8 mouse cellular contexts compared by ENCODE assay signal in genomic region chr11:5259944-5260598, GRCm38 (mm10). TPM values are rescaled to one million over a fixed set of nuclear protein-coding genes. Genes with fewer than 3 reads are reported as not detected.
DNase-seq lines count a peak whose midpoint lies in the region; ATAC-seq and TF ChIP-seq lines count a peak whose summit lies in the region.

No protein-coding gene starts in this region.

- no peak for TF ChIP-seq POLR2A in kidney, adult 2 months (IDR thresholded peaks at IDR 0.05; ENCODE audit: low read depth, low read length)

- no peak for ATAC-seq in embryonic facial prominence, embryonic 12.5 days (ENCODE audit: insufficient number of reproducible peaks, insufficient read depth, low FRiP score, low TSS enrichment)
- ATAC-seq in intestine, embryonic 14.5 days (replicated peaks; ENCODE audit: low FRiP score, low TSS enrichment, low read depth) = no peak
- ATAC-seq in neural tube, embryonic 14.5 days (ENCODE audit: low read depth) = no peak

- H3K27ac ChIP-seq in kidney, adult 2 months (ENCODE audit: insufficient read depth, low read depth, low read length) = no peak overlapping the region
- H3K27ac ChIP-seq in embryonic facial prominence, embryonic 12.5 days = no peak overlapping the region
- no peak overlapping the region for H3K27ac ChIP-seq in intestine, embryonic 14.5 days (ENCODE audit: low read depth)
- H3K27ac ChIP-seq in neural tube, embryonic 14.5 days (ENCODE audit: low read depth, low read length) = no peak overlapping the region

- H3K27me3 ChIP-seq in kidney, adult 2 months (replicated peaks; ENCODE audit: control insufficient read depth, insufficient read depth, low read length) = no peaks in the 10 kb centered on the region
- H3K27me3 ChIP-seq in embryonic facial prominence, embryonic 12.5 days = no peaks in the 10 kb centered on the region
- no peaks in the 10 kb centered on the region for H3K27me3 ChIP-seq in intestine, embryonic 14.5 days (replicated peaks; ENCODE audit: control insufficient read depth, insufficient read depth, low read length)
- no peaks in the 10 kb centered on the region for H3K27me3 ChIP-seq in neural tube, embryonic 14.5 days (ENCODE audit: control insufficient read depth, insufficient read depth, low read length)

- H3K36me3 ChIP-seq in kidney, adult 2 months (ENCODE audit: control insufficient read depth, insufficient read depth, low read length) = no peaks in the 10 kb centered on the region
- H3K36me3 ChIP-seq in embryonic facial prominence, embryonic 12.5 days = no peaks in the 10 kb centered on the region
- H3K36me3 ChIP-seq in intestine, embryonic 14.5 days (ENCODE audit: control insufficient read depth, insufficient read depth, low read length) = no peaks in the 10 kb centered on the region
- no peaks in the 10 kb centered on the region for H3K36me3 ChIP-seq in neural tube, embryonic 14.5 days (ENCODE audit: control insufficient read depth, insufficient read depth, low read length)

- no peaks in the 10 kb centered on the region for H3K9me3 ChIP-seq in embryonic facial prominence, embryonic 12.5 days
- no peaks in the 10 kb centered on the region for H3K9me3 ChIP-seq in intestine, embryonic 14.5 days (ENCODE audit: control insufficient read depth, low read length)
- H3K9me3 ChIP-seq in neural tube, embryonic 14.5 days (ENCODE audit: control insufficient read depth, low read length) = no peaks in the 10 kb centered on the region

- H3K4me3 ChIP-seq in kidney, adult 2 months (ENCODE audit: insufficient read depth, low read depth, low read length) = peak overlapping the region; percentile 7
- H3K4me3 ChIP-seq in embryonic facial prominence, embryonic 12.5 days = peak overlapping the region; percentile 95
- H3K4me3 ChIP-seq in intestine, embryonic 14.5 days (ENCODE audit: low read depth, low read length) = peak overlapping the region; percentile 76
- H3K4me3 ChIP-seq in neural tube, embryonic 14.5 days (ENCODE audit: low read depth, low read length) = peak overlapping the region; percentile 74; the same call in 1 of the 2 replicates

- H3K9ac ChIP-seq in embryonic facial prominence, embryonic 12.5 days = 0 out of 2 replicates have a peak overlapping the region, but pooled peaks have one; percentile 88
- no peak overlapping the region for H3K9ac ChIP-seq in intestine, embryonic 14.5 days (ENCODE audit: low read length)
- H3K9ac ChIP-seq in neural tube, embryonic 14.5 days (replicated peaks; ENCODE audit: low read depth, low read length) = peak overlapping the region; percentile 17; the same call in 1 of the 2 replicates

- DNase-seq in kidney, adult 2 months = peak; percentile 15
- DNase-seq in kidney, adult 8-10 months = no peak
- DNase-seq in intestine, embryonic 14.5 days (ENCODE audit: low spot score) = no peak
- no peak for DNase-seq in retina, postnatal 1 day
- no peak for DNase-seq in frontal cortex, postnatal 14 days (ENCODE audit: low spot score in 2 of 2)
- no peak for DNase-seq in cerebellum, adult 18-20 months

- 27% methylated on average over 10 of the region's 10 CpGs for WGBS in kidney, adult 2 months
- 52% methylated on average over 10 of the region's 10 CpGs for WGBS in embryonic facial prominence, embryonic 12.5 days
- WGBS in intestine, embryonic 14.5 days = 47% methylated on average over 10 of the region's 10 CpGs
- WGBS in neural tube, embryonic 14.5 days = 29% methylated on average over 10 of the region's 10 CpGs

- peaks cover 6% of the 10 kb centered on the region; the same call in 1 of the 2 replicates for H3K4me1 ChIP-seq in kidney, adult 2 months (ENCODE audit: control insufficient read depth, insufficient read depth, low read length)
- H3K4me1 ChIP-seq in embryonic facial prominence, embryonic 12.5 days = peaks cover 28% of the 10 kb centered on the region
- H3K4me1 ChIP-seq in intestine, embryonic 14.5 days (replicated peaks; ENCODE audit: control insufficient read depth, insufficient read depth, low read length) = peaks cover 10% of the 10 kb centered on the region
- H3K4me1 ChIP-seq in neural tube, embryonic 14.5 days (ENCODE audit: control insufficient read depth, insufficient read depth, low read length) = peaks cover 25% of the 10 kb centered on the region

- TF ChIP-seq CTCF in kidney, adult 2 months (conservative IDR thresholded peaks at IDR 0.05; ENCODE audit: insufficient read depth, insufficient read length, low read depth, low read length) = no peak

- H3K4me2 ChIP-seq in embryonic facial prominence, embryonic 12.5 days (replicated peaks) = peak overlapping the region; percentile 76
- H3K4me2 ChIP-seq in intestine, embryonic 14.5 days (ENCODE audit: low read length) = peak overlapping the region; percentile 74
- peak overlapping the region; percentile 73 for H3K4me2 ChIP-seq in neural tube, embryonic 14.5 days (ENCODE audit: low read depth, low read length)

RNA-seq across cellular contexts. Expression of gene Kremen1, which starts 1.3 kb away (rescaled TPM):
- 21.6 and 22.7 TPM in 2 replicates for polyA plus RNA-seq in kidney, adult 2 months (2012; rRNA removed)
- polyA plus RNA-seq in embryonic facial prominence, embryonic 12.5 days (2016; fragmentation: Nextera tagmentation; extraction: Ambion mirVana) = 23.3 and 24.7 TPM in 2 replicates
- polyA plus RNA-seq in intestine, embryonic 14.5 days (2014; fragmentation: Nextera tagmentation; extraction: Ambion mirVana) = 9.8 and 11.8 TPM in 2 replicates
- polyA plus RNA-seq in neural tube, embryonic 14.5 days (2014; fragmentation: Nextera tagmentation; extraction: Ambion mirVana) = 3.7 and 6.5 TPM in 2 replicates

Comparison
In these comparisons a context has a peak if more than half of its experiments do, and no peak if none do; other contexts are left out.
1. H3K4me3 ChIP-seq: peak in every context shown above with its lines; median percentile 95 in embryonic facial prominence, embryonic 12.5 days; 76 in intestine, embryonic 14.5 days; 74 in neural tube, embryonic 14.5 days; 7 in kidney, adult 2 months.